Mouse (Mus musculus) ES-Bruce4 (cell line): ENCODE measurements at regions not wholly inside any gene's neighbourhood (a gene's known extent, or its start where the extent isn't known, plus 50 kb on each side); places are given as distances from the start of the nearest gene placed in this dataset.

Experiments used
- H3K27ac ChIP-seq: 2 replicates; pipeline ENCODE4 v1.5.1; 2012; ENCODE audit warnings: low read length, inconsistent platforms; ENCODE audit not compliant: insufficient read depth
- H3K27me3 ChIP-seq: 2 replicates; pipeline ENCODE4 v1.6.1; 2012; ENCODE audit warnings: mild to moderate bottlenecking, low read length, inconsistent platforms; ENCODE audit not compliant: control insufficient read depth, poor library complexity, insufficient read depth, severe bottlenecking
- H3K36me3 ChIP-seq: 2 replicates; pipeline ENCODE4 v1.6.1; 2012; ENCODE audit warnings: inconsistent platforms, mild to moderate bottlenecking, low read length, moderate library complexity; ENCODE audit not compliant: control insufficient read depth, poor library complexity, insufficient read depth, severe bottlenecking
- H3K4me1 ChIP-seq: one replicate; pipeline ENCODE4 v1.8.1; 2011; ENCODE audit warnings: low read length; ENCODE audit not compliant: control insufficient read depth, insufficient read depth
- H3K4me3 ChIP-seq: 2 replicates; pipeline ENCODE4 v1.5.1; 2011; ENCODE audit warnings: low read depth, mild to moderate bottlenecking, low read length
- H3K9ac ChIP-seq: 2 replicates; pipeline ENCODE4 v1.6.1; 2012; ENCODE audit warnings: low read depth, mild to moderate bottlenecking, inconsistent platforms; ENCODE audit not compliant: poor library complexity, severe bottlenecking
- H3K9me3 ChIP-seq: replicated peaks from 2 replicates; pipeline ENCODE4 v1.6.1; 2012; ENCODE audit warnings: mild to moderate bottlenecking, low read length, inconsistent platforms; ENCODE audit not compliant: control insufficient read depth, poor library complexity, insufficient read depth, severe bottlenecking
- CTCF ChIP-seq: IDR thresholded peaks from one replicate; pipeline ENCODE4 v1.8.1; 2011; ENCODE audit warnings: low read depth, low read length
- EP300 ChIP-seq: IDR thresholded peaks from 2 replicates; pipeline ENCODE4 v1.6.1; 2011; ENCODE audit warnings: low read depth, low read length; ENCODE audit not compliant: insufficient read depth
- POLR2A ChIP-seq: IDR thresholded peaks from one replicate; pipeline ENCODE4 v1.8.1; 2011; ENCODE audit warnings: low read length; ENCODE audit not compliant: insufficient read depth

DNA sequence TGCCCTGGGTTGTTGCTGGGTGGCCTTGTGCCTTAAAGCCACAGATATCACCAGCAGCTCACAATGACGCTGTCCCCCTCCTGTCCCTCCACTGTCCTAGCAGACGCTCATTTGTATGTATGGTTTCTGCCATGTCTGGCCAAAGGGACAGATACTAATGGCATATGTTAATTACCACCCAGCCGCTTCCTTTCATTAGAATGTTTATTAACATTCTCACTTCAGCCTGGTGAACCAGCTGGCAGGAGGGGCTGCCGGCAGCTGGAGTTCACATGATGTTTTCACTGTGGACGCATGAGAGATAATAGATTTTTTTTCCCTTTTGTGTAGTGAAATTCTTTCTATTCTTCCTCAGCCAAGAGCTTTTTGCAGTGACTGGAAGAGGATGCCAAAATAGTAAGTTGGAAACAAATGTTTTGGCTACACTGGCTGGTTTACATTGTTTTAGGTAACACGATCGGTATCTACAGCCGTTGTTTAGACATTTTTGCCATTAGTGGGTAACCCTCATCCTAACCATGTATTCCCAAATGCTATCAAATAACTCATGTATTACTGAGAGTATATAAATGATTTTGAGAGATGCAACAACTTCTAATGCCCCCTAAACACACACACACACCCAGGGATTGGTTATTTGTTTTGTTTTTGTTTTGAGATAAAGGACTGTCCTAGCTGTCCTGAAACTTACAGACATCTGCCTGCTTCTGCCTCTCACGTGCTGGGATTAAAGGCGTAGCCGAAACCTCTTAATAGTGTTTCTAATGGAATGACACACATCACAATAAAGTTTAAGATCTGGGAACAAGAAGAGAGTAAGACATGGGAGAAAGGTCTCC is 83.0 kb upstream of the Tsc22d1 start:
- H3K36me3 ChIP-seq: no peaks in the 10 kb centered on the region
- no peak overlapping the region for H3K27ac ChIP-seq
- TF ChIP-seq EP300 (no peak), CTCF (no peak), POLR2A (no peak)
- H3K4me3 ChIP-seq: no peak overlapping the region
- no peaks in the 10 kb centered on the region for H3K9me3 ChIP-seq
- no peaks in the 10 kb centered on the region for H3K27me3 ChIP-seq
- H3K9ac ChIP-seq: no peak overlapping the region
- H3K4me1 ChIP-seq: no peaks in the 10 kb centered on the region

DNA sequence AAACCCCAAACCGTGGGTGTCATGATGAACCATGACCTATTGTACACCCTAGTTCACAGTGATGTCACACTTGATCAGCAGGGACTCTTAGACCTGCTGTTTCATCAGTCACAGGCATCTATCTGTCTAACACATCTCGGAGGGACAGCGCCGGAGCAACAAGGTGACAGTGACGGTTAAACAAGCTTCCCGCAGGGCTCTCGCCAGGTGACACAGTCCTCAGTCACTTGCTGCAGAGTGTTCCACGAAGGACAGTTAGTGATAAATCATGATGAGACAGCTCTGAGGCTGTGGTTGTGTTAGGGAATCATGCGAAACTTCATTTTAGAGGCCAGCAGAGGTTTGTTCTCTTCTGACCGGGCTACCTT is 82.4 kb upstream of the Tsc22d1 start:
- Histone ChIP-seq H3K9me3 (no peaks in the 10 kb centered on the region), H3K27ac (no peak overlapping the region), H3K36me3 (no peaks in the 10 kb centered on the region), H3K4me3 (no peak overlapping the region), H3K27me3 (no peaks in the 10 kb centered on the region), H3K9ac (no peak overlapping the region), H3K4me1 (no peaks in the 10 kb centered on the region)
- TF ChIP-seq POLR2A (no peak), EP300 (no peak), CTCF (no peak)

DNA sequence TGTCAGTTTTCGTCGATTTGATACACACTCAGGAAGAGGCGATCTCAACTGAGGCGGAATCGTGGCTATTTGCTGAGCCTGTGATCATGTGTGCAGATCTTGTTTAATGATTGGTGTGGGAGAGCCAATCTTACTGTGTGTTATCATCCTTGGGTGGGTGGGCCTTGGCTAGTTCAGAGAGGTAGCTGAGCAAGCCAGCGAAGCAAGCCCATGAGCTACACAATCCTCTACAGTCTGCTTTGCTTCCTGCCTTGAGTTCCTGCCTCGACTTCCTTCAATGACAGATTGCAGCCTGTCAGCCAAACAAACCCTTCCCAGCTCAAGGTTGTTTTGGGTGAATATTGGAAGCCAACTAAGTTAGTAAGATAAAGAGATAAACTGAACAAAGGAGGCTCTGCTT is 74.0 kb upstream of the Tsc22d1 start:
- Histone ChIP-seq H3K36me3 (no peaks in the 10 kb centered on the region), H3K9ac (no peak overlapping the region), H3K9me3 (no peaks in the 10 kb centered on the region), H3K4me3 (no peak overlapping the region), H3K4me1 (no peaks in the 10 kb centered on the region), H3K27me3 (no peaks in the 10 kb centered on the region), H3K27ac (no peak overlapping the region)
- TF ChIP-seq POLR2A (no peak), EP300 (no peak), CTCF (no peak)

DNA sequence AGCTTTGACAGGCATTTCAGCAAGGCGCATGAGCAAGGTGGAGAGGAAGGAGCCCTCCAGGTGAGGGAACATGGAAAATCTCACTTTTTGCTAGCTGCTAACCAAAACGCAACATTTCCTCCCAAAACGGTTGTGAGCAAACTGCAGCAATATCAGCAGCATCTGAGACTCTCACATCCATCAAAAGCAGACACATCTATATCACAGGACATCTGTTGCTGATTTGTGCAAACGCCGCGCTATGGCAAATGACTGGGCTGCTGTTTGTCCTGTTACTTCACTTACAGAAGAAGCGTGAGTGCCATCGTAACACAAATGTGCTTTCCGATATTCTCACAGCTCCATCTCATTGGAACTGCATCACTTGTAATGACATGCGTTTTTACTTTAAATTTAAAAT is 73.5 kb upstream of the Tsc22d1 start:
- no peaks in the 10 kb centered on the region for H3K9me3 ChIP-seq
- H3K27me3 ChIP-seq: no peaks in the 10 kb centered on the region
- no peak overlapping the region for H3K9ac ChIP-seq
- TF ChIP-seq POLR2A (no peak), CTCF (no peak), EP300 (no peak)
- no peaks in the 10 kb centered on the region for H3K4me1 ChIP-seq
- H3K36me3 ChIP-seq: no peaks in the 10 kb centered on the region
- no peak overlapping the region for H3K4me3 ChIP-seq
- H3K27ac ChIP-seq: no peak overlapping the region

DNA sequence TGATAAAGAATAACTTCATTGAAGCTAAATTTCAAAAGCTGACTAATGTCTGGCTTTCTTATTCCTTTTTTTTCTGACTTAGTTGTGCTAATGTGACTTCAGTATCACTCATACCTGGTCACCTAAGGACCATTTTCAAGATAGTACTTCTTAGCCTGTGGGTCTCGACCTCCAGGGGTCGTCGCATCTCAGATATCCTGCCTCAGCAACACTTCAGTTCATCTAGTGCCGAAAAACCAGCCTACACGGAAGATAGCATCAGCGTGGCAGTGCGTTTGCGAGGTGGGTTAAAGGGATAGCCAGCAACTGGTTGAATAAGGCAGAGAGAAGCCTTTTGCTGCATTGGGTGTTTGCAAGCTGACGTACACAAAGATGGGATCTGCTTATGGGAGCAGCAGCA is 62.9 kb upstream of the Tsc22d1 start:
- Histone ChIP-seq H3K4me1 (peaks cover 4% of the 10 kb centered on the region), H3K27me3 (no peaks in the 10 kb centered on the region), H3K9ac (no peak overlapping the region), H3K9me3 (no peaks in the 10 kb centered on the region), H3K4me3 (no peak overlapping the region), H3K36me3 (no peaks in the 10 kb centered on the region), H3K27ac (no peak overlapping the region)
- no peak for TF ChIP-seq EP300
- no peak for TF ChIP-seq POLR2A
- peak; percentile 7 for TF ChIP-seq CTCF

DNA sequence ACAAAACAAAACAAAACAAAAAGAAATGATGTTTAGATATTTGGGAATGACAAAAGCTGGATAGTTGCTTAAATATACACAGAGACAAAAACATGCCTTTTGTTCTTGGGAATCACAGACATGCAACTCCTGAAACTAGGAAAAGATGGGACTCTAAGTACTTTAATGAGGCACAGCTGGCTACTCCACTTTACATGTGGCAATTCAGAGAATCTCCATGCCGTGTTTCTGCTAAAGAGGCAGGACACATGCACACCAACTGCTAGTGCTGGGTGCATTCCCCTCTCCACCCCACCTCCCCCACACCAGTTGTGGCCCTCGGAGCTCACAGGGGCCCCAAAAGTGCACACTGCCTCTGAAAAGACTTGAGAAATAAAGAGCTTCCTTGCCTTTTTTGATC is 58.6 kb upstream of the Tsc22d1 start:
- H3K36me3 ChIP-seq: no peaks in the 10 kb centered on the region
- TF ChIP-seq POLR2A (no peak), CTCF (no peak), EP300 (no peak)
- no peak overlapping the region for H3K27ac ChIP-seq

More for the DNA sequence above, 58.6 kb upstream of the Tsc22d1 start:
- H3K4me1 ChIP-seq: peaks cover 4% of the 10 kb centered on the region
- no peaks in the 10 kb centered on the region for H3K9me3 ChIP-seq
- H3K4me3 ChIP-seq: no peak overlapping the region
- no peaks in the 10 kb centered on the region for H3K27me3 ChIP-seq
- no peak overlapping the region for H3K9ac ChIP-seq
